Mouse (Mus musculus) heart, postnatal 0 days (tissue): ENCODE data around the gene Etv1.

Experiments
- CTCF ChIP-seq: IDR thresholded peaks from 2 replicates; pipeline ENCODE4 v1.5.1; 2016; ENCODE audit warnings: antibody characterized with exemption, control low read depth, low read depth
- EP300 ChIP-seq: IDR thresholded peaks from 2 replicates; pipeline ENCODE4 v1.6.1; 2016; ENCODE audit warnings: antibody characterized with exemption, low read depth

DNA sequence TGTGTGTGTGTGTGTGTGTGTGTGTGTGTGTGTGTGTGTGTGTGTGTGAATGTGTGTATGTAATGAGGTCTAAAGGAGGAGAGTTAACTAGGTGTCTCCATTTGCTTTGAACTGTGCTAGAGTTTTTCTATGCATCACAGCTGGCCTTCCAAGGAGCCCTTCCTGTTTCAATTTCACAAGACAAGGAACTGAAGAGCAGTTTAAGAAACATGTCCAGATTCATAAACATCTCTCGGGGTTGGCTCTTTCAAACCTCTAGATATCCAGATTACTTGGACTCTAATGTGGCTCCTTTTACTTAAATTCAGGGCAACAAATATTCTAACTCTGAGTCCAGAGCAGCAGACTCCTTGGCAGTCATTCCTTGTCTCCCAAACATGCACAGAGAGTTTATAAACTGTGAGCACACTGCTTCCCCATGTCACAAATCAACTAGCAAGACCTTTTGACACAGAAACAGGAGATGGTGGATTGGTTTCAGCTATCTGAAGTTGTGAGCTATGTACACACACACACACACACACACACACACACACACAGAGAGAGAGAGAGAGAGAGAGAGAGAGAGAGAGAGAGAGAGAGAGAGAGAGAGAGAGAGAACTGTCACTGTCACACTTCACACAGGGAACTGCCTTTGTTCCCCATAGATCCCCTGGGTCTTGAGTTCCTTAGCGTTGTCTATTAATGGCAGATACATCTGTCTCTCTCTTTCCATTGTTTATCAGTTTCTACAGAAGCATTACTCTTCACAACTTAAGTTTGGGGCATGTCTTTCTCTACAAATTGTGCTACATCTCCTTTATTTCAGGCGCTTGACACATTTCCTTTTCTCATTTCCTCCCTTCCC is 85.0 kb downstream of the Etv1 start:
- TF ChIP-seq CTCF (no peak), EP300 (no peak)
